Mouse (Mus musculus): ENCODE measurements around the gene Nrxn3. TPM values are rescaled to one million over a fixed set of nuclear protein-coding genes. Genes with fewer than 3 reads are reported as not detected.

Gene Nrxn3
- 1 to 10 TPM in 1 of 2 experiments, under 1 TPM in 1; 0.92 to 1.4 TPM for total RNA-seq (2021)
- long read RNA-seq, experiment 1, result 0 reads
- long read RNA-seq, experiment 2, result 0 reads

DNA sequence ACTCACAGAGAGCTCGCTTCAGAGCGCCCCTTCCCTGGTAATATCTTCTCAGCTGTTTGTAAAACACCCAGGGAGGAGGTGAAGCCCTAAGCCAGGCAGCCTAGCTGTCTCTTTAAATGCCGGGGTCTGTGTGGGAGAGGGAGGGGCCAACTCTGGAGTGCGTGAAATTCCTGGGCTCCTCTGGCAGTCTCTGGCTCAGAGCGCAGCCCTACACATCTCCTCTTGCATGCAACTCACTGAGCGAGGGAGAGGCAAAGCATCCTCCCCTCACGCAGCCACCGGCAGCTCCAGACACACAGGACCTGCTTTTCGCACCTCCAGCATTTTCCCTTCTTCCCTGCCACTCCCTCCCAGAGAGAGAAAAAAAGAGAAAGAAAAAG, at the start of gene Nrxn3:
Gene Nrxn3, plus strand, starts transcription at position 186 of the 380 bp plus-strand sequence.
- DNase-seq, result no peak

DNA sequence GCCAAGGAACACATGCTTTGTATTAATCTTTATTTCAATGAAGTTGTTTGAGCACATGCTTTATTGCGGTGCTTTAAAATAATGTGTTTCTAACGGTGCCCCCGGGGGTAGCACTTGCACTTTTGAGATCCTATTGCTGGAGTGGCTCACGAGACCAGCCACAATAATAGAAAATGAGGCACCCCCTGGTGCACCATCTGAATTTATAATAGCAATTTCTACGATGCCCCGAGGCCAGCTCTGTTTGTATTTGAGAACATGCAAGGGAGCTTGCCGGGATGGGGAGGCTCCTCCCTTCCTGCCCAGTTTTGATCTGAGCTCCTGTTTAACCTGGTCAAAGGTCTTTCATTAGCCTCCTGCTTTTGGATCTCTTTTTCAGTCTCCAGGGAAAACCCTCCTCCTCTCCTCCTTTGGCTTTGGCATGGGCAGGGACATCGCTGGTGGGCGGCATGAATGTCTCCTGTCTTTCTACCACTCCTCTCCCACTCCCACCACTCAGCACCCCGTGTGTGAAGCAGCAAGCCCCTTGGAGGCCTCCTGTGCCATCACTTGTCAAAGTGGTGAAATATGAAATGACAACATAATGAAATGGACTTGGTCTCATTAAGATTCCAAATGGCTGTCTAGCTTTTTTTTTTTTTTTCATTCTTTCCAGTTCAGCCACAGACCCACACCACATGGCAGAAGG, 18.4 kb upstream of the Nrxn3 start:
- DNase-seq, result no peak

- no peak for DNase-seq
Observed at GRCm38 (mm10) chr12:88705959-88706358, 16.7 kb upstream of the Nrxn3 start.

- no peak for DNase-seq
Observed at GRCm38 (mm10) chr12:88707786-88708185, 14.9 kb upstream of the Nrxn3 start.

DNA sequence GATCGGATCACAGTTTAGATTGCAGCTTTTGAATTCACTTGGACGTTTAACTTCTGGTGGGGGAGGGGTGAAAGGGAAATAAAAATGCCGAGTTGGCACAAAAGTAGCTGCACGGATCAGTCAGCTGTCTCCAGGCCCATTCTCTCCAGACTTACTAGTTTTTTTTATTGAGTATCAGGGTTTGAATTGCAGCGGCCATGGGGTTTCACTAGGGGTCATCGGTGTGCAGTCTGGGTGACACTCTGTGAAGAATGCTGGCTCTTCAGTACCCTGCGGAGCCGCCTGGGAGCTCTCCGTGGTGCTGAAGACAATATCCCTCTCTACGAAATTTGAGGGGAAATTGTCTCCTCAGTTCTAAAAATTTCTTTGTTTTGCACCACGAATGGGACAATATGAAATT, 13.5 kb upstream of the Nrxn3 start:
- DNase-seq, result peak; percentile 57

- no peak for DNase-seq
Observed at GRCm38 (mm10) chr12:88713456-88713855, 9.2 kb upstream of the Nrxn3 start.

DNA sequence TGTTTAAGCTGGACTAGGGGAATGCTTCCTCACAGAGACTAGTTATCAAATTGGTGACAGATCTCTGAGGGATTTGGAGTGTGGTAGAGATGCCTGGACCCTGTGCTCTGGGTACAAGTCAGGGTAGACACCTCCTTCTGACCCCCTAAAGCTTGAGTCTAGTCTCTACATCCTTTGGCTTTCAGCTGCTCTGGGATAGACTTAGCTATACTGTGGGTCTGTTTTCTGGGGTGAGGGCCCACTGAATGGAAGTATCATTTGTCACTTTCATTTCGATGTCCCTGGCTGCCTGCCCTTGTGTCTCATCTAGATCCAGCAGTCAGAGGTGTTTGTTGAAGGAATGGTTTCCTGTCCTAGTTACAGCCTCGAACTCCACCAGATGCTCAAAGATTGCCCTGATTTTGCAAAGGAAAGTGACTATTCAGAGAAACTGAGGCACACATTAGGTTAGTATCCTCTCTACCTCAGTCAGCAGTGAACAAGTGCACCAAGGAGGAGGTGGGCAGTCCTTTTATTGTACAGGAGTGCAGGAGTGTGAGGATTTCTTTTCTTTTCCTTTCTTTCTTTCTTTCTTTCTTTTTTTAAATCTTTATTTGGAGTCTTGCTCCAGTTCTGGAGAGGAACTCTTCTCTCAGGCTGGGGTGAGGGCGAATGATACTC, 515 bp upstream of the Nrxn3 start:
- DNase-seq, result no peak

- DNase-seq, result no peak
Observed at GRCm38 (mm10) chr12:88726316-88726715, 3.6 kb downstream of the Nrxn3 start.

DNA sequence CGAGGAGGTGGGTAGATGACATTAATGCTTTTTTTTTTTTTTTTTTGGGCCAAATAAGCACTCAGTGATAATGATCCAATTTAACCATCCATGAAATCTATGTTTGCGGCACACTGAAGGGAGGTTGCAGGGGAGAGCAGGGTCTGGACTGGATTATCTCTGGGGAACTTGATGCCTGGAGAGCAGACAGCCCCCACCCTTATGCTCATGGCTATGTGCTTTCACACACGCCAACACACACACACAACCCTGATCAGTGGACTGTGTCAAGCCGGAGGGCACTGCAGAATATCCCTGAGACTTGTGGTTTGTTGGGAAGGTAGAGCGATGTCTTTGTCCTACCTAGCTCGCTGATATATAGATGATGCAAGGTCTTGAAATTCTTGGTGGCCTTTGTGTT, 4.1 kb downstream of the Nrxn3 start:
- no peak for DNase-seq

GRCm38 (mm10) chr12:88730720-88731119, 8.0 kb downstream of the Nrxn3 start:
- DNase-seq, result no peak

- DNase-seq, result no peak
Observed at GRCm38 (mm10) chr12:88735045-88735444, 12.4 kb downstream of the Nrxn3 start.

- no peak for DNase-seq
Observed at GRCm38 (mm10) chr12:88737081-88737480, 14.4 kb downstream of the Nrxn3 start.

GRCm38 (mm10) chr12:88738616-88739015, 15.9 kb downstream of the Nrxn3 start:
- DNase-seq, result no peak

DNA sequence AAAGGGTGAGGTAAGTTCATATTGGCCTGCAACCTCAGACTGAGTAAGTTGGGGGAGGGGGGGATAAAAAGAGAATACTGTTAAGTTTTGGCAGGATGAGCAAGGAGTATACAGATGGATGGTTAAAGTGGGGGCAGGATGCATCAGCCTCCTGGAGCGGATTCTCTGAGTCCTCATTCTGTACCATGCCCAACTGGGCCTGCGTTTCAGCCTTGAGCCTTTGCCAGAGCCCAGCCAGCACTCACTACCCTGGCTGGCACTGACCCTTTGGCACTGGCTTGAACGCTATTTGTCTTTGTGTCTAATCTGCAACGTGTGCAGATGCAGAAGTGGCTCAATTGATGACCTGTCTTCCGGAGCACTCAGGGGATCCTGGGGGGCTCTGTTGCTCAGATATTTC, 24.1 kb downstream of the Nrxn3 start:
- DNase-seq, result no peak

DNA sequence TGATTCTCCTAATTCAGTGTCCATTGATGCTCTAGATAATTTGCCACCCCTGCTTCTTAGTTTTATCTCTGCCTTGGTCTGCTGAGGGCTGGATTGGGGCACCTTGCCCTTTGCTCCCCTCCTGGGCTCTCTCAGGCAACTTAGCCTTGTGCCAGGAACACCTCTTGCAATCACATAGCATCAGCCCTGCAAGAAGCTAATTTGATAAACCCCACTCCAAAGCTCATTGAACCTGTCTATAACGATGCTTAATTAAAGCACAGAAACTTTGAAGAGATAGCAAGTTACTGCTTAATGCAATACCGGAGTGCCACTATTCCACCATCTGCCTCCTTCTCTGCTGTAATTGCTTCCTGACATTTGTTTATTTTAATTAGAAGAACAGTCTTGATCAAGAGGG, 42.1 kb downstream of the Nrxn3 start:
- DNase-seq, result no peak

DNA sequence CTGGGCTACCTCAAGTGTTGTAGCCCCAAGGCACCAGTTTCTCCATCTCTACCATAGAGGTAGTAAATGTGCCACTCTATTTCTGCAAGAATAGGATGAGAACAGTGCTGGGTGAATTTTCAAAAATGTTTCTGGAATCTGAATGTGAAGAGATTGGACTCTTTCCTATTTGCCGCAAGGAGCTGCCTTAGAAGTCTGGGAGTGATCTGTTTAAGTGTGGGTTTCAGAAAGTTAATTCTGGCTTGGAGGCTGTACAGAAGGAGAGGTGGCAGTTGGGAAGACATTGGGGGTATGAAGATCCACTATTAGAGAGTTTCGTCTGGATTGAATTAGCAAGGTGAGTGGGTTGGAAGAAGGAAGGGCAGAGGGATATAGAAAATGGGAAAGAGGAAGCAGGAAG, 52.0 kb downstream of the Nrxn3 start:
- DNase-seq, result no peak

DNA sequence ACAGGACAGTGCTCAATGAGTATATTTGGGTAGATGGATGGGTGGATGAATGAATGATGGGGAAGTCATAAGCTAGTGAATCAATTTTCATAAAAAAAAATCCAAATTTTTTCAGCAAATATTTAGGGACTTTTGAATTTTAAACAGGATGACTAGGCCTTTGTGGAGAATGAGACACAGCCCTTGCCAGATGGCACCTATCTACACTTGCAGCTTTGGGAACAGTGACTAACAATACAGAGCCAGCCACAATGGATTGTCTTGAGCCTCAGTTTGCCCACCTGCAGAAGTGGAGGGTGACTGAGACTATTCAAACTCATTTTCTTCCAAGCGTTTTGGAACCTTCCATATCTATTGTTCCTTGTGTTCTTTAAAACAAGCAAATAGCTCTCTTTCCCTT, 55.4 kb downstream of the Nrxn3 start:
- DNase-seq, result no peak

DNA sequence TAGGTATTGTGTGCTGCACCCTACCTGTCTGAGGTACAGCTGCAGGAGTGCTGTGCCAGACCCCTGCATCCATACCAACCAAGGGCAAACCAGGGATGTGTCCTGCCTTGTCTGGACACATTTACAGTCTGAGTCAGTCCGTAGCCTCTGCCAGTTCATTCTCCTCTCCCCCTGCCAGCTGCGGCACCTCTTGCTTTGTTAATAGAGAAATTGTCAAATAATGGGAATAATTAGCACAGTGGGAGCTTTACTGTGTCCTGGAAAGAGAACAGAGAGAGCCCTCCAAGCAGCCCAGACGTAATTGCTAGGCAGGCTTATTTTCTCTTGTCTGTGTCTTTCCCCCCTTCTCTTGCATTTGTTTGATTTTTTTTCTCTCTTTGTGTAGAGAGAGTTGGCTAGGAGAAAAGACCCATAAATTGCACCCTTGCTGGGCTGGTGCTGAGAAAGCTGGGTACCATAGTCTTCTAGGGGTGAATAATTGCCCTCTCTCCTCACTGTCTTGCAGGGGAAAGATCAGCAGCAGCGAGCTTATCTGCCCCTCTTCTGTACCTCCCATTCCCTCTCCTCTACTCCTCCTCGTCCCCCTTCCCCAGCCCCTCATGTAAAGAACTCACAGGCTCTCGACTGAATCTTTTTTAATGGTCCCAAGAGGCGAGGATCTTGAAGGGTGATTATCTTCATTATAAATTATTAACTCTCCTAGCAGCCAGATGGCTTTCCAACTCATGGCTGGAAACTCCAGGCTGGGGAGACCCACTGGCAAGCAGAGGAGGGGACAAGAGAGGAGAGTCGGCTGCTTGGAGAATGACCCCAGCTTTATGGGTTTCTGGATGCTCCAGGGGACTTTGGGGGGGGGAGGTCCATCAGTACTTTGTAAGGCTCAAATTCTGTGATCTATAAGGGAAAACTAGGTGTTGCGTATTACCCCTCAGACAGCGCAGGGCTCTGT, 61.8 kb downstream of the Nrxn3 start:
- DNase-seq, result no peak

GRCm38 (mm10) chr12:88793314-88793713, 70.6 kb downstream of the Nrxn3 start:
- DNase-seq, result no peak

DNA sequence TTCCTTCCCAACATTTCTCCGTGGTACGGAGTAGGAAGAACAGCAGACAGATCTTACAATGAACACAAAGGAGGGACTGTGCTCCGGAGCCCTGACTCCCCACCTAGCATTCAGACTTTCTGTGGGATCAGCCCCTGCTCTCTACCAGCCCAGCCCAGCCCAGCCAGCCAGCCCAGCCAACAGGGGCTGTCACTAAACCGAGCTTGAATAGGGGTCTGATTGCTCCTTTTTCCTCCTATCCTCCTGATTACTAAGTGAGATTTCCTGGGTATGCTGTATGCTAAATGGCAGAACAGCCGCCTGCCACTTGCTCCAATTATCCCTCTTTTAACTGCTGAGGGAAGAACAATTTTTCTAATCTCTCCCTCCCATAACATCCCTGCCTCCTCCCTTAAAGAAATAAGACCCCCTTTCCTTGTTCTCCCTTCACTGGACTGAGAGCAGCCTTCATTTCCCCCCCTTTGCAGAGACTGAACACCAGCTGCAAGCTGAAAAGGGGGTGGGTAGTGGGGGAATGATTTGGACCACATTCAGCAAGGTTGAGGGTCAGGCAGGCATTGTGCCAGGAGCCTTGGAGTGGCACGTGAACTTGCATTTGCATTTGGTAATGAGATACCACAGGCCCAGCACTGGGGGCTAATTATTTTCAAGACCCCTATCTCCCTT, 78.4 kb downstream of the Nrxn3 start:
- DNase-seq, result no peak

DNA sequence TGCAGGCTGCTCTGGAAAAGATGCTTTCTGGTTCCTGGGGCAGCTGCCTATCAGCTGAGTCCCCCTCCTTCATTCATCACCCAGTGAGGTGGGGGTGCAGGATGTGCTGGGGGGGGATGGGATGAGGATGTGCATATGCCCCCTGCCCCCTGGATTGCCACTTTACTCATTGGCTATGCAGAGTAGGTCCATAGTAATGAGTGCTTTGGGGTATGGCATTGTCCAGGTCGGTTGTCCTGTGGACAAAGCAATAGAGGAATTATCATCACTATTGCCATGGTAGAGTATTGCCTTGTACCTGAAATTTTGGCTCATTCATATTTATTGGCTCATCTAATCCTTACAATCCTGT, 79.0 kb downstream of the Nrxn3 start:
- DNase-seq, result no peak

DNA sequence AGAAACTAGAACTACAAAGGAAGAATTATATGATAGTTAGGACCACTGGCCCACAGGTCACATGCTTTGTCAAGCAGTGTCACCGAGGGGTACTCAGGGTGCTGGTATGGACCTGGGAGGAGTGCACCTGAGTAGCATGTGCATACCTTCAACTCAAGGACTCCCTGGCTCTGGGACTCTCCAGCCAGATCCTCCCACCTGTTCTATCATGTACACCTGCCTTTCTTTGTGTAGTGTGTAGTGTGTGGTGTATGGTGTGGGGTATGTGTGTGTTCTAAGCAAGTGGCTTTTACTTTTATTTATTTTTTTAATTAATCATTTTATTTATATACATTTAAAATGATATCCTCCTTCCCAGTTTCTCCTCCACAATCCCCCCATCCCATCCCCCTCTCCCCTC, 86.3 kb downstream of the Nrxn3 start:
- DNase-seq, result no peak

- peak; percentile 10 for DNase-seq
Observed at GRCm38 (mm10) chr12:88812173-88812572, 89.5 kb downstream of the Nrxn3 start.

All from gastrocnemius, postnatal 10 days (tissue).